Mouse (Mus musculus): Measurements from ENCODE around the gene Ttc7b.

GRCm38 (mm10) chr12:100260151-100260550 lies 260.5 kb downstream of the Ttc7b start:
- TF ChIP-seq CTCF (IDR thresholded peaks at IDR 0.05; ENCODE audit: low read depth, low read length), result no peak
- no peak for TF ChIP-seq GATA1 (IDR thresholded peaks at IDR 0.05; ENCODE audit: borderline replicate concordance, low read length)
- no peak for TF ChIP-seq TAL1 (conservative IDR thresholded peaks at IDR 0.05; ENCODE audit: low read depth, low read length)
- no peak for TF ChIP-seq GATA2 (IDR thresholded peaks at IDR 0.05; ENCODE audit: borderline replicate concordance, low read depth, low read length)
- no peak for TF ChIP-seq POLR2AphosphoS5 (IDR thresholded peaks at IDR 0.05; ENCODE audit: insufficient replicate concordance, low read depth, low read length)
